Mouse (Mus musculus) intestine, embryonic 16.5 days (tissue): Measurements from ENCODE around the gene Atp8b3. TPM values are rescaled to one million over a fixed set of nuclear protein-coding genes. Genes with fewer than 3 reads are reported as not detected.
A peak's percentile ranks its signal among the peaks of the same experiment; 100 is the strongest.

Source experiments
- ATAC-seq: fragments of 200-750 bp; cut with Nextera tagmentation; 2 replicates; pipeline ENCODE4 v1.8.0; 2017; ENCODE audit warnings: moderate TSS enrichment, moderate library complexity
- H3K27ac ChIP-seq: fragments of 300-500 bp; sonication (generic); 2 replicates; pipeline ENCODE4 v1.5.1; 2014; ENCODE audit warnings: mild to moderate bottlenecking, low read length
- H3K27me3 ChIP-seq: fragments of 300-500 bp; sonication (generic); replicated peaks from 2 replicates; pipeline ENCODE4 v1.6.1; 2014; ENCODE audit warnings: low read length, control low read depth, mixed read lengths; ENCODE audit not compliant: control insufficient read depth, insufficient read depth
- H3K36me3 ChIP-seq: fragments of 300-500 bp; sonication (generic); 2 replicates; pipeline ENCODE4 v1.6.1; 2014; ENCODE audit warnings: low read length, control low read depth; ENCODE audit not compliant: control insufficient read depth, insufficient read depth
- H3K4me1 ChIP-seq: fragments of 300-500 bp; sonication (generic); 2 replicates; pipeline ENCODE4 v1.6.1; 2014; ENCODE audit warnings: low read length, control low read depth, mixed read lengths; ENCODE audit not compliant: control insufficient read depth, insufficient read depth
- H3K4me2 ChIP-seq: fragments of 300-500 bp; sonication (generic); 2 replicates; pipeline ENCODE4 v1.6.1; 2014; ENCODE audit warnings: low read depth, low read length, control low read depth
- H3K4me3 ChIP-seq: fragments of 300-500 bp; sonication (generic); 2 replicates; pipeline ENCODE4 v1.5.1; 2014; ENCODE audit warnings: mild to moderate bottlenecking, low read length
- H3K9ac ChIP-seq: fragments of 300-500 bp; sonication (generic); 2 replicates; pipeline ENCODE4 v1.6.1; 2014; ENCODE audit warnings: low read depth, low read length
- H3K9me3 ChIP-seq: fragments of 300-500 bp; sonication (generic); 2 replicates; pipeline ENCODE4 v1.6.1; 2016; ENCODE audit warnings: low read length, control low read depth; ENCODE audit not compliant: control insufficient read depth
- WGBS: fragments of 180-500 bp; shearing (Covaris S2); extraction: QIAGEN DNeasy Blood & Tissue Kit; methylation state at CpG from one replicate; pipeline ENCODE4 v1.1.7; 2014; 5-methylcytosine and 5-hydroxymethylcytosine counted together
- polyA plus RNA-seq: library from polyadenylated mRNA; unstranded; fragments of >200 nt; fragmentation: Nextera tagmentation; extraction: Ambion mirVana; gene quantifications from 2 replicates; pipeline ENCODE4 v1.2.1, GENCODE M21; 2015

Gene Atp8b3
- polyA plus RNA-seq, 1 experiment from 2014 or later: 0.17 TPM

GRCm38 (mm10) chr10:80570419-80570818 is 31.5 kb upstream of the Atp8b3 start:
- no peak for ATAC-seq
- Histone ChIP-seq H3K27ac (0 out of 2 replicates have a peak overlapping the region, but pooled peaks have one; percentile 63), H3K27me3 (no peaks in the 10 kb centered on the region), H3K4me3 (no peak overlapping the region), H3K36me3 (no peaks in the 10 kb centered on the region), H3K9ac (peak overlapping the region; percentile 59; the same call in 1 of the 2 replicates), H3K4me2 (peak overlapping the region; percentile 48; the same call in 1 of the 2 replicates), H3K9me3 (no peaks in the 10 kb centered on the region), H3K4me1 (peaks cover 58% of the 10 kb centered on the region)
- WGBS: 84% methylated on average over 10 of the region's 10 CpGs

GRCm38 (mm10) chr10:80569664-80570066 is 30.7 kb upstream of the Atp8b3 start:
- H3K9ac ChIP-seq: peak overlapping the region; percentile 59
- H3K27me3 ChIP-seq: no peaks in the 10 kb centered on the region
- H3K4me2 ChIP-seq: peak overlapping the region; percentile 48
- ATAC-seq: peak; percentile 63
- no peaks in the 10 kb centered on the region for H3K9me3 ChIP-seq
- WGBS: 26% methylated on average over 10 of the region's 10 CpGs
- peak overlapping the region; percentile 61 for H3K27ac ChIP-seq
- H3K4me3 ChIP-seq: peak overlapping the region; percentile 27
- no peaks in the 10 kb centered on the region for H3K36me3 ChIP-seq
- peaks cover 55% of the 10 kb centered on the region for H3K4me1 ChIP-seq

GRCm38 (mm10) chr10:80568876-80569275 is 30.0 kb upstream of the Atp8b3 start:
- H3K4me2 ChIP-seq: no peak overlapping the region
- no peak overlapping the region for H3K9ac ChIP-seq
- no peak for ATAC-seq
- no peak overlapping the region for H3K4me3 ChIP-seq
- no peaks in the 10 kb centered on the region for H3K27me3 ChIP-seq
- no peak overlapping the region for H3K27ac ChIP-seq
- no peaks in the 10 kb centered on the region for H3K36me3 ChIP-seq
- WGBS: 95% methylated on average over 28 of the region's 29 CpGs
- H3K4me1 ChIP-seq: peaks cover 48% of the 10 kb centered on the region
- H3K9me3 ChIP-seq: no peaks in the 10 kb centered on the region

- 25% methylated on average over 17 of the region's 17 CpGs for WGBS
- Histone ChIP-seq H3K36me3 (no peaks in the 10 kb centered on the region), H3K9me3 (no peaks in the 10 kb centered on the region), H3K4me2 (no peak overlapping the region), H3K4me3 (no peak overlapping the region), H3K4me1 (peaks cover 28% of the 10 kb centered on the region), H3K9ac (0 out of 2 replicates have a peak overlapping the region, but pooled peaks have one; percentile 14), H3K27ac (no peak overlapping the region), H3K27me3 (no peaks in the 10 kb centered on the region)
- peak; percentile 42 for ATAC-seq
Measured at GRCm38 (mm10) chr10:80566375-80567092, 27.6 kb upstream of the Atp8b3 start.

GRCm38 (mm10) chr10:80561116-80561944 is 22.4 kb upstream of the Atp8b3 start, which contains the start of gene Rexo1:
Gene Rexo1, minus strand, starts transcription at chr10:80561560.
- Histone ChIP-seq H3K4me1 (peaks cover 30% of the 10 kb centered on the region), H3K4me3 (peak within 1 kb of the TSS; percentile 99), H3K9me3 (no peaks in the 10 kb centered on the region), H3K27ac (peak within 1 kb of the TSS; percentile 92), H3K4me2 (peak within 1 kb of the TSS; percentile 66), H3K36me3 (no peaks in the 10 kb centered on the region), H3K9ac (peak within 1 kb of the TSS; percentile 99), H3K27me3 (no peaks in the 10 kb centered on the region)
- ATAC-seq: peak; percentile 86
- under 1% methylated on average over 72 of the region's 72 CpGs for WGBS

GRCm38 (mm10) chr10:80560621-80561020 is 21.7 kb upstream of the Atp8b3 start:
- Histone ChIP-seq H3K36me3 (no peaks in the 10 kb centered on the region), H3K4me1 (peaks cover 30% of the 10 kb centered on the region), H3K9me3 (no peaks in the 10 kb centered on the region), H3K4me3 (peak overlapping the region; percentile 99), H3K27me3 (no peaks in the 10 kb centered on the region), H3K4me2 (peak overlapping the region; percentile 66), H3K9ac (peak overlapping the region; percentile 99), H3K27ac (peak overlapping the region; percentile 92)
- WGBS: 1% methylated on average over 13 of the region's 13 CpGs
- peak; percentile 27 for ATAC-seq

GRCm38 (mm10) chr10:80559431-80559830 is 20.5 kb upstream of the Atp8b3 start:
- H3K9ac ChIP-seq: no peak overlapping the region
- WGBS: 85% methylated on average over 7 of the region's 7 CpGs
- no peak overlapping the region for H3K4me2 ChIP-seq

GRCm38 (mm10) chr10:80557346-80557965 is 18.5 kb upstream of the Atp8b3 start:
- Histone ChIP-seq H3K36me3 (no peaks in the 10 kb centered on the region), H3K4me1 (peaks cover 38% of the 10 kb centered on the region), H3K27me3 (no peaks in the 10 kb centered on the region), H3K4me2 (no peak overlapping the region; the same call in 1 of the 2 replicates), H3K4me3 (no peak overlapping the region), H3K27ac (no peak overlapping the region), H3K9me3 (no peaks in the 10 kb centered on the region), H3K9ac (peak overlapping the region; percentile 37; the same call in 1 of the 2 replicates)
- 33% methylated on average over 5 of the region's 5 CpGs for WGBS
- no peak for ATAC-seq

More at GRCm38 (mm10) chr10:80559431-80559830, 20.5 kb upstream of the Atp8b3 start:
- no peaks in the 10 kb centered on the region for H3K27me3 ChIP-seq
- H3K9me3 ChIP-seq: no peaks in the 10 kb centered on the region
- H3K4me3 ChIP-seq: no peak overlapping the region
- no peak for ATAC-seq
- no peaks in the 10 kb centered on the region for H3K36me3 ChIP-seq
- no peak overlapping the region for H3K27ac ChIP-seq
- peaks cover 31% of the 10 kb centered on the region for H3K4me1 ChIP-seq

GRCm38 (mm10) chr10:80553997-80554396 is 15.1 kb upstream of the Atp8b3 start:
- ATAC-seq: peak; percentile 3; the same call in 1 of the 2 replicates
- 93% methylated on average over 6 of the region's 6 CpGs for WGBS
- Histone ChIP-seq H3K9ac (no peak overlapping the region), H3K4me1 (peaks cover 26% of the 10 kb centered on the region), H3K4me2 (no peak overlapping the region), H3K27ac (no peak overlapping the region), H3K4me3 (no peak overlapping the region), H3K27me3 (no peaks in the 10 kb centered on the region), H3K9me3 (no peaks in the 10 kb centered on the region), H3K36me3 (peaks cover 7% of the 10 kb centered on the region; the same call in 1 of the 2 replicates)
